Mouse (Mus musculus) kidney, postnatal 10 days (tissue): ENCODE measurements around the gene Sfxn5.
A peak's percentile ranks its signal among the peaks of the same experiment; 100 is the strongest.

Experiments used
- DNase-seq: peaks from one replicate; pipeline ENCODE4 v3.0.0; 2021; ENCODE audit warnings: mixed read lengths

Gene Sfxn5

GRCm38 (mm10) chr6:85188256-85189110 is 144.7 kb downstream of the Sfxn5 start:
- peak; percentile 74 for DNase-seq

DNA sequence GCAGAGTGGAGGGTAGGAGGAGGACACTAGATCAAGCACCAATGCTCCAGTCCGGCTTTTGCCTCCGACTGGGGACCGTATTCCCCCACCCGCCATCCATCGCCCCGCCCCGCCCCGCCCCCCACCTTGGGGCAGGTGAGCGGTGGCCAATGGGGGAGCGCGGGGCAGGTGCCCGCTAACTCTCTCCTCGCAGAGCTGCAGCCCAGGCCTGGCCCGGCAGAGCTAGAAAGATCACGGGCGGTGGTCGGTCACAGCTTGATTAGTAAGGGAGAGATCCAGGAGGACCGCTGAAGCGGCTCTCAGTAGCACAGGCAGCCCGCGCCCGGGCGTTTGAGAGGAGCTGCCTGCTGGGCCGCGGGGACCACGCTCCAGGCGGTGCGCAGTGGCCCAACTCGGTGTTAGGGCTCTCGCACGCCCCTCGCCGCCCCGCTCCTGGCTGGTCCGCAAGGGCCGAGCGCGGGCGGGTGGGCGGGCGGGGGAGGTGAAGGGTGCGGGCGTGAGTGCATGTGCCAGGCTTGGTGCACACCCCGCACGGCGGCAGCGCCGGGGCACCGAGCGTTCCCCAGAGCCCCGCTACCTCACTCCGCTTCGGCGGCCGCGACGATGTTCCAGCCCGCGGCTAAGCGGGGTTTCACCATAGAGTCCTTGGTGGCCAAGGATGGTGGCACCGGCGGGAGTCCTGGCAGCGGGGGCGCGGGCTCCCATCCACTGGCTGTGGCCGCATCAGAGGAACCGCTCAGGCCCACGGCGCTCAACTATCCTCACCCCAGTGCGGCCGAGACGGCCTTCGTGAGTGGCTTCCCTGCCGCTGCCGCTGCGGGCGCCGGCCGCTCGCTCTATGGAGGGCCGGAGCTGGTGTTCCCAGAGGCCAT is 145.6 kb downstream of the Sfxn5 start, which contains the start of gene Emx1:
Gene Emx1 (plus strand): TSS at position 99 of the 872 bp plus-strand sequence.
- DNase-seq: peak; percentile 88

GRCm38 (mm10) chr6:85186744-85187059 is 146.5 kb downstream of the Sfxn5 start:
- no peak for DNase-seq

DNA sequence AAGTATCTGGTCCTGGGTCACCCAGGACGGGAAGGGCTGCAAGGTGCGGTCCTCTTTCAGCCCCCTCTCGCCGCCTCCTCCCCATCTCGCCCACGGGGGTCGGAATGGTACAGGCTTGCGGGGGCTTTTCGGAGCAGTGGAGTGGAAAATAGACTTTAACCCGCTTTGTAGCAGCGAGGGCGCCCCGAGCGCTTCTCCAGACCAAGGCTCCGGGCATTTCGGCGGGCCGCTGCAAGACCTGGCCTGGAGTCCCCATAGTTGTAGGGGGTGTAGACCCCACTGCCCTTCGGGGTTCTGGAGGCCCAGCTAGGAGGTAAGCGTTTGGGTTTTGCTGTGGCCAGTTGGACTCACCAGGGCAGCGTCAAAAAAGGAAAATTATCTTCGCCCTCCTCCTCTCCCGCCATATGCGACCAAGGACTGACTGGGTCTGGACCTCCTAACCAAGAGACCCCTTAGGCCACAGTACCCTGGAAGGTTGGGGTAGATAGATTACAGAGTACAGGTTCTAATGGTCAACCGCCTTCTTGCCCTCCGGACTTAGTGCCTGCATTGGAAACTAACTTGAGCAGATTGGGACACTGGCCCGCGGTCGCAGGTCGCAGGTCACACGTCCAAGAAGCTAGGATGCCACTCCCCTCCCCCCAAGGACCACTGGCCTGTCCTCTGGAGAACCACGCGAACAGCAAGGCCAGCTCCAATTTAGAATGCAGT is 147.0 kb downstream of the Sfxn5 start:
- peak; percentile 78 for DNase-seq

DNA sequence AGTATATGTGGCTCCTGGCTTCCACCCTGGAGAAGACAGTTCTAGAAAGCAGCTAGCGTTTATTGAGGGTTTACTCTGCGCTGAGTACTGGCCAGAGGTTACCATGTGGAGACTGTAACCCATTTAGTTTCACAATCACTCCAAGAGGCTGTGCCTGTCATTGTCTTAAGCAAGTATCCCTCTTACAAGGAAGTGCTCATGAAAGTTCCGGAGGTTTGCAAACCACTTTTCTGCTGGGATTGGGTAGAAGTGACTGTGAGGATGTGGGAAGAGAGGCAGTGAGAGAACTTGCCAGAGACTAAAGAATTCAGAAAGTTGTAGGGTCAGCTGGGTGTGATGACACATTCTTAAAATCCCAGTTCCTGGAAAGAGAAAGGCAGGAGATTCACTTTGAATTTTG is 149.3 kb downstream of the Sfxn5 start:
- DNase-seq: no peak

GRCm38 (mm10) chr6:85180036-85180435 is 153.2 kb downstream of the Sfxn5 start:
- DNase-seq: peak; percentile 54

- DNase-seq: peak; percentile 34
These were observed 153.7 kb downstream of the Sfxn5 start for GRCm38 (mm10) chr6:85179569-85179968.

DNA sequence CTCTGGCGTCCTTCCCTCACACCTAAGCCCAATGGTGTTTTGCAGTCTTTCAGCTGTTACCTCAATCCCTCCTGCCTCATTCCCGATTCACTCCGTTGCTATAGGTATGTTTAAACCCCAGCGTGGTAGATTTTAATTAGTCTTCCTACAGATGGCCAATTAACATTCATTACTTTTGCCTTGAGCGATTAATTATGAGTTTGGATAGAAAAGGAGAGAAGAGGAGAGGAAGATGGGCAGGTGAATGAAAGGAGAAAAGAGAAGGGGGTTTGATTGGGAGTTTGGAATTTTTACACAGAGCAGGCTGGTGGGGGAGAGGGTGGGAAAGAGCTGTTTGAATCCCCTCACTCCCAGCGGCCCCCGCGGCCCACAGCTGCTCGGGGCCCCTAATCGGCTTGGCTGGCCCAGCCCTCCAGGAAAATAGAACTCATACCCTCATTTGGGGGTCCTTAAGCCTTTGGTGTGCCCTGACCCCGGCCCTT is 167.7 kb downstream of the Sfxn5 start:
- no peak for DNase-seq
